Mouse (Mus musculus): ENCODE data around the gene Irgc1.

- TF ChIP-seq CTCF (IDR thresholded peaks at IDR 0.05; ENCODE audit: borderline replicate concordance, insufficient read depth, low read length) (no peak), POLR2A (IDR thresholded peaks at IDR 0.05; ENCODE audit: low read depth, low read length) (no peak)
Observed at GRCm38 (mm10) chr7:24499856-24500577, 47.9 kb upstream of the Irgc1 start.

Data from embryonic fibroblast, embryonic 13.5 days (primary cell).